Mouse (Mus musculus) heart, embryonic 10.5 days (tissue): ENCODE data around the gene Olfr1318. TPM values are rescaled to one million over a fixed set of nuclear protein-coding genes. Genes with fewer than 3 reads are reported as not detected.

ENCODE experiments used
- DNase-seq: peaks from one replicate; pipeline ENCODE4 v3.0.0-alpha.2; 2017; ENCODE audit warnings: low spot score
- H3K27ac ChIP-seq: fragments of 300-500 bp; sonication (generic); 2 replicates; pipeline ENCODE4 v1.5.1; 2016; ENCODE audit warnings: mild to moderate bottlenecking
- H3K27me3 ChIP-seq: fragments of 300-500 bp; sonication (generic); 2 replicates; pipeline ENCODE4 v1.6.1; 2016; ENCODE audit warnings: mild to moderate bottlenecking; ENCODE audit not compliant: poor library complexity, insufficient read depth, severe bottlenecking
- H3K36me3 ChIP-seq: fragments of 300-500 bp; sonication (generic); 2 replicates; pipeline ENCODE4 v1.6.1; 2016; ENCODE audit warnings: mild to moderate bottlenecking, moderate library complexity
- H3K4me1 ChIP-seq: fragments of 300-500 bp; sonication (generic); 2 replicates; pipeline ENCODE4 v1.6.1; 2016; ENCODE audit warnings: mild to moderate bottlenecking
- H3K4me3 ChIP-seq: fragments of 300-500 bp; sonication (generic); 2 replicates; pipeline ENCODE4 v1.5.1; 2016; ENCODE audit warnings: mild to moderate bottlenecking, moderate library complexity
- H3K9me3 ChIP-seq: fragments of 300-500 bp; sonication (generic); 2 replicates; pipeline ENCODE4 v1.6.1; 2016; ENCODE audit warnings: mild to moderate bottlenecking, moderate library complexity
- WGBS: fragments of 180-500 bp; shearing (Covaris S2); methylation state at CpG from one replicate; pipeline ENCODE4 v1.1.7; 2016; 5-methylcytosine and 5-hydroxymethylcytosine counted together
- polyA plus RNA-seq: library from polyadenylated mRNA; unstranded; fragments of >200 nt; fragmentation: Nextera tagmentation; extraction: Ambion mirVana; gene quantifications from 2 replicates; pipeline ENCODE4 v1.2.1, GENCODE M21; 2016

Gene Olfr1318
- polyA plus RNA-seq, result not detected in 2 replicates

- H3K4me3 ChIP-seq, result no peak within 1 kb of the TSS
- no peaks in the 10 kb centered on the region for H3K4me1 ChIP-seq
- no peaks in the 10 kb centered on the region for H3K27me3 ChIP-seq
- no peak within 1 kb of the TSS for H3K27ac ChIP-seq
- DNase-seq, result no peak
- no peaks in the 10 kb centered on the region for H3K36me3 ChIP-seq
- no peaks in the 10 kb centered on the region for H3K9me3 ChIP-seq
Observed at GRCm38 (mm10) chr2:112153898-112154297, at the start of gene Olfr1318. Gene Olfr1318 (plus strand): TSS chr2:112154198.

GRCm38 (mm10) chr2:112115340-112115739 lies 38.7 kb upstream of the Olfr1318 start, which contains the start of gene Olfr1315-ps1:
Gene Olfr1315-ps1 (minus strand): TSS chr2:112115440.
- no peak for DNase-seq
- Histone ChIP-seq H3K4me3 (no peak within 1 kb of the TSS), H3K4me1 (no peaks in the 10 kb centered on the region), H3K36me3 (no peaks in the 10 kb centered on the region), H3K27me3 (no peaks in the 10 kb centered on the region), H3K9me3 (no peaks in the 10 kb centered on the region), H3K27ac (no peak within 1 kb of the TSS)
- WGBS, result 65% methylated on average over 1 of the region's 1 CpGs

DNA sequence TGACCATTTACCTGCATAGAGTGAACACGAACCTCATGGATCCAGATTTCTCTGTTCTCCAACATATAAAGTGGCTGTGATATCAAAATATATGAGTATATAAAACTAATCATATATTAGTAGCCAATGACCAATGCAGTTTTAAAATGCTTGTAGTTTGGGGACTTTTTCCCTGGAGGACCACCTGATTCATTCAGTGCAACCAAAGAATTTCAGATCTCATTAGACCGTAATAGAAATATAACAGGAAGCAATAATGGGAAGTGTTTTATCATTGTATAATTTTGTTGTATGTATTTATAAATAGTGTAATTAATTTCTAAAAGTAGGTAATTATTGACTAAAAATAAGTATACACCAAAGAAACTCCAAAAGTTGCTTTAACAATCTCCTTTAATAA lies 19.1 kb upstream of the Olfr1318 start, which contains the start of gene Olfr1316:
Gene Olfr1316 (minus strand): TSS at position 101 of the 400 bp plus-strand sequence.
- Histone ChIP-seq H3K27me3 (no peaks in the 10 kb centered on the region), H3K4me1 (no peaks in the 10 kb centered on the region)
- 83% methylated on average over 2 of the region's 2 CpGs for WGBS

GRCm38 (mm10) chr2:112140029-112140428 lies 14.0 kb upstream of the Olfr1318 start, which contains the start of gene Olfr1317:
Gene Olfr1317 (plus strand): TSS chr2:112140329.
- no peaks in the 10 kb centered on the region for H3K36me3 ChIP-seq
- no peak within 1 kb of the TSS for H3K4me3 ChIP-seq
- no peak for DNase-seq
- no peaks in the 10 kb centered on the region for H3K4me1 ChIP-seq
- H3K27me3 ChIP-seq, result no peaks in the 10 kb centered on the region
- 68% methylated on average over 2 of the region's 2 CpGs for WGBS
- no peak within 1 kb of the TSS for H3K27ac ChIP-seq
- H3K9me3 ChIP-seq, result no peaks in the 10 kb centered on the region

More for the DNA sequence above, 19.1 kb upstream of the Olfr1318 start, which contains the start of gene Olfr1316:
- no peaks in the 10 kb centered on the region for H3K9me3 ChIP-seq
- no peak for DNase-seq
- H3K27ac ChIP-seq, result no peak within 1 kb of the TSS
- H3K36me3 ChIP-seq, result no peaks in the 10 kb centered on the region
- no peak within 1 kb of the TSS for H3K4me3 ChIP-seq

DNA sequence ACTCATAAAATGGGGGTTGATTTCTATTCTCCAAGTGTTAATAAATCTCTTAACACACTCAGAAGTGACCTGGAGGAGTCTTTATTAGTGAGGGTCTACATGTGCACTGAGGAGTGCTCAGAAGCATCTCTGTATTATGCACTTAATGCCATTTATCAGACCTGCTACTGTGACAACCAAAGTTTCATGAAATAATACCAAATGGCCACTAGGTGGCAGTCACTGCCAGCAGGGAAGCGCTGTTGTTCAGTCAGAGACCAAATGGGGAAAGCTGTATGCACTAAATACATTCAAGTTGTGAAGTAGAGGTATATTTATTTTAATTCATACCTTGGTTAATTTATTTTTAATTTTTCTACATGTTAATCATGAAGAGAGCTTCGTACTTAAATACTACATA lies 42.9 kb downstream of the Olfr1318 start:
- H3K4me3 ChIP-seq, result no peak overlapping the region
- H3K27ac ChIP-seq, result no peak overlapping the region
- H3K9me3 ChIP-seq, result no peaks in the 10 kb centered on the region
- DNase-seq, result no peak
- H3K36me3 ChIP-seq, result no peaks in the 10 kb centered on the region
- no peaks in the 10 kb centered on the region for H3K27me3 ChIP-seq
- WGBS, result under 1% methylated on average over 2 of the region's 2 CpGs
- H3K4me1 ChIP-seq, result no peaks in the 10 kb centered on the region

GRCm38 (mm10) chr2:112203056-112203455 lies 49.1 kb downstream of the Olfr1318 start:
- no peaks in the 10 kb centered on the region for H3K36me3 ChIP-seq
- no peaks in the 10 kb centered on the region for H3K9me3 ChIP-seq
- no peaks in the 10 kb centered on the region for H3K4me1 ChIP-seq
- H3K27me3 ChIP-seq, result no peaks in the 10 kb centered on the region
- 76% methylated on average over 6 of the region's 6 CpGs for WGBS
- no peak for DNase-seq
- H3K27ac ChIP-seq, result no peak overlapping the region
- no peak overlapping the region for H3K4me3 ChIP-seq

Other genes starting within 250 kb of the Olfr1318 start
- not detected in 2 replicates for gene Olfr1306, start 237.9 kb upstream of the Olfr1318 start, polyA plus RNA-seq
- 0.01 TPM in 1 of 2 replicates, not detected in the other for gene Olfr1307, start 204.8 kb upstream of the Olfr1318 start, polyA plus RNA-seq
- gene Olfr1308, start 189.3 kb upstream of the Olfr1318 start, polyA plus RNA-seq, result not detected in 2 replicates
- not detected in 2 replicates for gene Olfr1309, start 163.9 kb upstream of the Olfr1318 start, polyA plus RNA-seq
- not detected in 2 replicates for gene Olfr1310, start 141.5 kb upstream of the Olfr1318 start, polyA plus RNA-seq
- not detected in 2 replicates for gene Olfr1311, start 129.8 kb upstream of the Olfr1318 start, polyA plus RNA-seq
- gene Olfr1312, start 104.0 kb upstream of the Olfr1318 start, polyA plus RNA-seq, result not detected in 2 replicates
- gene Olfr1313, start 76.4 kb upstream of the Olfr1318 start, polyA plus RNA-seq, result not detected in 2 replicates
- gene Olfr1314, start 57.4 kb upstream of the Olfr1318 start, polyA plus RNA-seq, result not detected in 2 replicates
- not detected in 2 replicates for gene Olfr1315-ps1, start 38.8 kb upstream of the Olfr1318 start, polyA plus RNA-seq
- gene Olfr1316, start 19.2 kb upstream of the Olfr1318 start, polyA plus RNA-seq, result not detected in 2 replicates
- gene Olfr1317, start 13.9 kb upstream of the Olfr1318 start, polyA plus RNA-seq, result not detected in 2 replicates
- gene Lpcat4, start 85.3 kb downstream of the Olfr1318 start, polyA plus RNA-seq, result 22.0 and 23.0 TPM in 2 replicates
- 0.04 and 0.07 TPM in 2 replicates for gene Nutm1, start 105.1 kb downstream of the Olfr1318 start, polyA plus RNA-seq
- 188 and 206 TPM in 2 replicates for gene Nop10, start 107.7 kb downstream of the Olfr1318 start, polyA plus RNA-seq
- gene Slc12a6, start 111.6 kb downstream of the Olfr1318 start, polyA plus RNA-seq, result 9.5 and 10.4 TPM in 2 replicates
- gene Gm21985, start 112.1 kb downstream of the Olfr1318 start, polyA plus RNA-seq, result not detected in 2 replicates
- 114 and 134 TPM in 2 replicates for gene Emc4, start 213.8 kb downstream of the Olfr1318 start, polyA plus RNA-seq
- 27.4 and 36.6 TPM in 2 replicates for gene Katnbl1, start 225.0 kb downstream of the Olfr1318 start, polyA plus RNA-seq